In genomic region chr3:127129750-127130149, GRCm38 (mm10) we compare ENCODE assay signal across 21 mouse cellular contexts.
DNase-seq lines count a peak whose midpoint lies in the region; ATAC-seq and TF ChIP-seq lines count a peak whose summit lies in the region.
"Had no signal": no experiment of that assay in that cellular context is flagged by ENCODE, and none has a peak within 500 bp of the region (broad histone marks: within the 10 kb centered on the region; RNA-seq: fewer than 3 reads in every experiment).

No protein-coding gene starts in this region.

- H3K9me3 ChIP-seq in intestine, embryonic 14.5 days (ENCODE audit: control insufficient read depth, low read length): no peaks in the 10 kb centered on the region
- H3K9me3 ChIP-seq in intestine, embryonic 15.5 days: no peaks in the 10 kb centered on the region
- no peaks in the 10 kb centered on the region for H3K9me3 ChIP-seq in intestine, postnatal 0 days (ENCODE audit: control insufficient read depth)
- H3K9me3 ChIP-seq: embryonic facial prominence, embryonic 10.5 days; embryonic facial prominence, embryonic 12.5 days; forebrain, embryonic 13.5 days; forebrain, embryonic 15.5 days had no signal

- H3K9ac ChIP-seq in intestine, embryonic 14.5 days (ENCODE audit: low read length): no peak overlapping the region
- H3K9ac ChIP-seq in intestine, embryonic 15.5 days: no peak overlapping the region
- H3K9ac ChIP-seq in intestine, postnatal 0 days (ENCODE audit: low read depth, low read length): no peak overlapping the region
- H3K9ac ChIP-seq: embryonic facial prominence, embryonic 12.5 days; forebrain, embryonic 13.5 days; forebrain, embryonic 15.5 days had no signal

- WGBS in intestine, embryonic 14.5 days: 19% methylated on average over 1 of the region's 1 CpGs
- 42% methylated on average over 1 of the region's 1 CpGs for WGBS in intestine, embryonic 15.5 days
- 9% methylated on average over 1 of the region's 1 CpGs for whole genome bisulfite sequencing in intestine, postnatal 0 days

- peak overlapping the region; percentile 42; the same call in 1 of the 2 replicates for H3K27ac ChIP-seq in left cerebral cortex, adult 2 months
- H3K27ac ChIP-seq in intestine, embryonic 14.5 days (ENCODE audit: low read depth): no peak overlapping the region
- no peak overlapping the region for H3K27ac ChIP-seq in intestine, embryonic 15.5 days
- H3K27ac ChIP-seq in intestine, postnatal 0 days (ENCODE audit: low read depth, low read length): no peak overlapping the region
- H3K27ac ChIP-seq: embryonic facial prominence, embryonic 10.5 days; embryonic facial prominence, embryonic 12.5 days; forebrain, embryonic 13.5 days; forebrain, embryonic 15.5 days had no signal

- no peak for DNase-seq in left cerebral cortex, adult 2 months (ENCODE audit: extremely low spot score in 1 of 2, low spot score in 2 of 2)
- DNase-seq in left cerebral cortex, adult 9 months (ENCODE audit: low spot score in 2 of 2): no peak
- DNase-seq in intestine, embryonic 14.5 days (ENCODE audit: low spot score): no peak
- DNase-seq in gastrocnemius, postnatal 25 days: no peak
- DNase-seq in lung, postnatal 36 days: no peak
- DNase-seq: adrenal gland, adult 8-10 months; adrenal gland, postnatal 14 days; adrenal gland, postnatal 36 days; cerebellum, adult 11-12 months; cerebellum, adult 2 months; cerebellum, adult 9-10 months; cerebellum, postnatal 10 days; cerebellum, postnatal 25 days had no signal

- H3K4me2 ChIP-seq in intestine, embryonic 14.5 days (ENCODE audit: low read length): no peak overlapping the region
- no peak overlapping the region for H3K4me2 ChIP-seq in intestine, embryonic 15.5 days (replicated peaks)
- H3K4me2 ChIP-seq in intestine, postnatal 0 days (replicated peaks; ENCODE audit: low read depth): no peak overlapping the region
- H3K4me2 ChIP-seq: embryonic facial prominence, embryonic 12.5 days; forebrain, embryonic 13.5 days; forebrain, embryonic 15.5 days had no signal

- TF ChIP-seq CTCF in left cerebral cortex, adult 2 months (IDR thresholded peaks at IDR 0.05): no peak
- no peak for TF ChIP-seq CTCF in intestine, postnatal 0 days (IDR thresholded peaks at IDR 0.05; ENCODE audit: low read depth)

- H3K36me3 ChIP-seq in intestine, embryonic 14.5 days (ENCODE audit: control insufficient read depth, insufficient read depth, low read length): no peaks in the 10 kb centered on the region
- no peaks in the 10 kb centered on the region for H3K36me3 ChIP-seq in intestine, embryonic 15.5 days
- no peaks in the 10 kb centered on the region for H3K36me3 ChIP-seq in intestine, postnatal 0 days (ENCODE audit: control insufficient read depth, insufficient read depth)
- H3K36me3 ChIP-seq: embryonic facial prominence, embryonic 10.5 days; embryonic facial prominence, embryonic 12.5 days; forebrain, embryonic 15.5 days had no signal

- peaks cover 16% of the 10 kb centered on the region; the same call in 1 of the 2 replicates for H3K4me1 ChIP-seq in intestine, embryonic 14.5 days (replicated peaks; ENCODE audit: control insufficient read depth, insufficient read depth, low read length)
- peaks cover 5% of the 10 kb centered on the region for H3K4me1 ChIP-seq in intestine, embryonic 15.5 days (replicated peaks)
- no peaks in the 10 kb centered on the region for H3K4me1 ChIP-seq in intestine, postnatal 0 days (replicated peaks; ENCODE audit: control insufficient read depth, insufficient read depth, low read length)

- H3K4me3 ChIP-seq in left cerebral cortex, adult 2 months: no peak overlapping the region
- no peak overlapping the region for H3K4me3 ChIP-seq in intestine, embryonic 14.5 days (ENCODE audit: low read depth, low read length)
- no peak overlapping the region for H3K4me3 ChIP-seq in intestine, embryonic 15.5 days (replicated peaks)
- H3K4me3 ChIP-seq in intestine, postnatal 0 days (ENCODE audit: low read depth, low read length): no peak overlapping the region
- H3K4me3 ChIP-seq: embryonic facial prominence, embryonic 10.5 days; embryonic facial prominence, embryonic 12.5 days; forebrain, embryonic 13.5 days; forebrain, embryonic 15.5 days had no signal

- H3K27me3 ChIP-seq in intestine, embryonic 14.5 days (replicated peaks; ENCODE audit: control insufficient read depth, insufficient read depth, low read length): no peaks in the 10 kb centered on the region
- no peaks in the 10 kb centered on the region for H3K27me3 ChIP-seq in intestine, embryonic 15.5 days (replicated peaks)
- no peaks in the 10 kb centered on the region for H3K27me3 ChIP-seq in intestine, postnatal 0 days (replicated peaks; ENCODE audit: control insufficient read depth, insufficient read depth, low read length)
- H3K27me3 ChIP-seq: embryonic facial prominence, embryonic 12.5 days; forebrain, embryonic 13.5 days; forebrain, embryonic 15.5 days; Patski had no signal

- intact Hi-C loops in left cerebral cortex, adult 2 months (cut with DNase I): no loop called here

- ATAC-seq in intestine, embryonic 14.5 days (replicated peaks; ENCODE audit: low FRiP score, low TSS enrichment, low read depth): peak; percentile 68
- ATAC-seq in intestine, embryonic 15.5 days: peak; percentile 88
- ATAC-seq in intestine, postnatal 0 days: peak; percentile 94
- ATAC-seq: activated CD4-positive, CD25-positive, alpha-beta regulatory T cell, adult 4 months; forebrain, embryonic 13.5 days; forebrain, embryonic 15.5 days had no signal
